Mouse (Mus musculus) cerebellum, adult 18-20 months (tissue): Measurements from ENCODE around the gene Nckap5l.
A peak's percentile ranks its signal among the peaks of the same experiment; 100 is the strongest.
"Not testable (repeated sequence)": the region's sequence is repeated elsewhere in the genome, so short reads cannot be mapped to it uniquely, and the experiment has no call there.

Experiments used
- DNase-seq, 2 experiments: peaks; one replicate each; pipeline ENCODE4 v3.0.0; 2021

The Nckap5l gene

DNA sequence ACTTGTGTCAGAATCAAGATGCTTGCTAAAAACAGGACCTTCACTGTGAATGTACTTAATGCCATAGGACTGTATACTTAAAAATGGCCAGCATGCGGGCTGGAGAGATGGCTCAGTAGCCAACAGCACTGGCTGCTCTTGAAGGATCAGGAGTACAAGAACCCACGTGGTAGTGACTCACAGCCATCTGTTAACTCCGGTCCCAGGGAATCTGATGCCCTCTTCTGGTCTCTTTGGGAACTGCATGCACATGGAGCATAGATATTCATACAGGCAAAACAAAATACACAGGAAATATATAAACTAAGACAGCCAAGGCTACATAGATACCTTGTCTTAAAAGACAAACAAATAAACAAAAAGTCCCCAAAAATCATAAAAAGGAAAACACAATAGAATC lies 11.5 kb upstream of the Nckap5l start:
- DNase-seq: peak; percentile 72 to 77

DNA sequence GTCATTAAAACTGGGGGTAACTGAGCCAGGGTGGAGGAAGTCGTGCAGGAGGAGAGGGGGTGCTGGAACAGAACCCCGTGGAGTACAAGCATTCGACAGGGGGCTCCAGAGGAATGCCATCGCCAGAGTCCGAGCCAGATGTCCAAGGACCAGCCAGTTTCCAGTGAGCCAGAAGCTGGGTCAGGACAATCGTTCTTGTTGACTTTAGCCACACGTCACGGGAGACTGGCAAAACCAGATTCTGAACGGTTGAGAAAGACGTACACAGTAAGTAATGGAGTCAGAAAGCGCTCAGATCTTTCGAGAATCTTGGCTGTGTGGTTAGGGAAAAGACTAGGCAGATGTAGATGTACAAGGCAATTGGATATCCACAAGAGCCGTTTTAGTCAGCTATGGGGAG lies 5.6 kb upstream of the Nckap5l start:
- no peak for DNase-seq

DNA sequence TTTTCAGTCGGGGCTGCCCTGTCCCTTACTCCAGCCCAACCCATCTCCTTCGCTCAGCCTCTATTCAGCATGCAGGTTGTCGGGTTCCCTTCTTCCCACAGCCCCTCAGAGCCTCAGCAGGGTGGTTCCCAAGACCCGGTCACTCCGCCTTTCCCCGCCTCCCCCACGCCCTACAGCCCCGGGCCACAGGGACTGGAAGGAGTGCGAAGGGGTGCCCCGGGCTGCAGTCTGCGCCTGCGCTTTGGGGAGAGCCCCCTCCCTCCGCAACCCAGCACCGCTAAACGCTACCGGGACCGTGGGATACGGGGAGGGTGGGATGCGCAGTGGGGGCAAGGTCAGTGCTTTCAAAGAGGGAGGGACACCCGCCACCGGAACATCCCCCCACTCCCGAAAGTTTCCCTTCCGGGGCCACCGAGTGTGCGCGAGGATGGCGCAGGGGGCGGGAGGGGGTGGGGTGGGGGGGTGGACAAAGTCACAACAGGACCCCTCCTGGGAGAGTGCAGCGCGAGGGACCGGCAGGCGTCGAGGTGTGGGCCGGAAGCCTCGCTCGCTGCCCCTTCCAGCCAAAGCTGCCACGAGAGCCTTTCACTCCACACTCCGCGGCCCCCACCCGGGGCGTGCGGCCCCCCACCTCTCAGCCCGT lies 464 bp downstream of the Nckap5l start:
- DNase-seq: peak; percentile 60 to 63

DNA sequence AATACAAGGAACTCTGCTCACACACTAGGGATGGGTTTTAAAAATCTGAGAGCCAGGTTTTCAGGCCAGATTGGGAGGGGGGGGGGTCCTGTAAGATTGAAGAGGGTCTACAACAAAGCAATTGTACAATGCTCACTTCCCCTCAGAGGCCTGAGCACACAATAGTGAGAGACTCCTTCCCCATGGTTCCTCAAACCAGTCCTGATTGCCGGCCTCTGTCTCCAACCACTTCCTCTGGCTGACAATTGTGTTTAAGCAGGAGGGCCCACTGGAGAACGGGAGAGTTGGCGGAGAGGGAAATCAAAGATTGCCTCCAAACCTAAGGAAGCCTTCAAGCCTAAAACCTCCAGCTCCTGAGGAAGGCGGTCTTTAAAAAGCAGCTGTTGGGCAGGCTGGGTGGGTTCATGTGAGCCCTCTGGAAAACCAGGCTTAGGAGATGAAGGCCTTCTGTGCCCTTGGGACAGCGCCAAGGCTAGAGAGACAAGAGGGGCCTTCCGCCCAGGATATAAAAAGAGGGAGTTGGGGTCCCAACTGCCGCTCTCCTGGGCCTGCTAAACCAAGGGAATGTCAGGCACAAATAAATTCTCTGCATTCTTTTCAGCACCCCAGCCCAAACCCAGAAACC lies 1.1 kb downstream of the Nckap5l start:
- DNase-seq: peak in 1 of 2 experiments; percentile 41

DNA sequence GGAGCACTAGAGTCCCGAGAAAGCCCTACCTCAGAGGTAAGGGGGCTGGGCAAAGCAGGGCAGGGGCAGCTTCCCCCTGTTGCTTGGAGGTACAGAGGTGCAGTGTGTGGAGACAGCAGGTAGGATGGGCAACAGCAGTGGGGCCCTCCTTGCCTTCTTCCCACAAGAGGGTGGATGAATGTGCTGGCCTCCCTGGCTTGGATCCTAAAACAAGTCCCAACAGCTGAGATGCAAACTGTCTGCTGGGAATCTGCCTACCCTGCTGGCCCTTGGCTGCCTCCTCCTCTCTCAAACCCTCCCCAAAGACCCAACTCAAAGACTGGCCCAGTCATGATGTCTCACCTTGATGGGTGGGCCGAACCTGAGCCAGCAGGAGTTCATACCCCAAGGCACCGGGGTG lies 2.1 kb downstream of the Nckap5l start:
- no peak for DNase-seq

DNA sequence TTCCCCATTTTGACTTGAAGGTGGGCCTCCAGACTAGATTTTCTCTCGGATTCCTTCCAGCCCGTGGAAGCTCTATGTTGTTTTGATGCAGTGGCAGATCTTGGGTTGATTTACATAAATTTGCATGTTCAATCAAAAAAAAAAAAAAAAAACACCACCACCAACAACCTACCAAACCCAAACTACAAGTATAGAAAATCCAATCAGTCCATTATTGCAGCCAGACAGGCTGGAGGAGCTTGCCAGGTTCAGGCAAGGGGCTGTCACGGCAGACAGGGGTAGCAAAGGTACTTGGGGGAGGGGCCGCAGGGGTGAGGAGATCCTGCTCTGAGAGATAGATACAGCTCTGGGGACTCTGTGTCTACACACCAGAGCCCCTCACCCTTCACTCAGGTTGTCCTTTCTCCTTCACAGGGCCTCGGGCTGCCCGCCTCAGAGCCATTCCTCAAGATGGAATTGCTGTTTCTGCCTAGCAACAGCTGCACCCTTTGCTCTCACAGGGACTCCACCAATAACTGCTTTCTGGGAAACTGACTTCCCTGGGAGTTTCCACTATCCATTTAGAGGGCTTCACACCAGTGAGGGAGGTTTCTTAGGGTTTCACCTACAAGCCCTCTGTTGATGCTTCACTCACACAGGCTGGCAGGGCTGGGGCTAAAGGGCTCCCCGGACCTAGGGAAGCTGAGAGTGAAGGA lies 2.8 kb downstream of the Nckap5l start:
- no peak for DNase-seq

DNA sequence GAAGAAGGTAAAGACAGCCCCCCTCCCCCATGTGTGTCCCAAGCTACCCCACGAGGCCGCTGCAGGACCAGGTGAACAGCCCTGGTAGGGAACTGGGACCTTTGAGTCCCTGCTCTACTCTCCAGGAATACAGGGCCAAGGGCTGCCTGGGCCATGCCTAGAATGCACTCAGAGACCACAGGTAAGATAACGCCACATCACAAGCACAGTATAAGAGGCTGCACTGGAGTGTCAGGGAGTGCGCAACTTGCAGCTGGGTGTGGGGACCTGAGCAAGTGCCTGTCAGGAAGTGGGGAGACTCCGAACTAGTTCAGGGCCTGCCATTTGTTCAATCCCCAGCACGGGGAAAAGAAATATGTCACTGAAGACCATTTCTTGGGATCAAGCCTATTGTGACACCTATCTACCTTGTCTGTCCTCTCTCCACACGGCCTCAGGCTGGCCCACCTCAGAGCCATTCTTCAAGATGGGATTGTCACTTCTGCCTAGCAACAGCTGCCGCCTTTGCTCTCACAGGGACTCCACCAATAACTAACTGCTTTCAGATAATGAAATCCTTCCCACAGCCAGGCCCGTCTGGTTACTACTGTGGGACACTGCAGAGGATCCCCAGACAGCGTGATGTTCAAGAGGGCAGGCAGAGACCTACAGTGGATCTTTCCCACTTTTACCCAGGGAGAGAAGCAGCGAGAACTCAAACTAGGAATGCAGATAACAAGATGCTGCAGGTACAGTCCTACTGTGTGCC lies 4.2 kb downstream of the Nckap5l start:
- no peak for DNase-seq

DNA sequence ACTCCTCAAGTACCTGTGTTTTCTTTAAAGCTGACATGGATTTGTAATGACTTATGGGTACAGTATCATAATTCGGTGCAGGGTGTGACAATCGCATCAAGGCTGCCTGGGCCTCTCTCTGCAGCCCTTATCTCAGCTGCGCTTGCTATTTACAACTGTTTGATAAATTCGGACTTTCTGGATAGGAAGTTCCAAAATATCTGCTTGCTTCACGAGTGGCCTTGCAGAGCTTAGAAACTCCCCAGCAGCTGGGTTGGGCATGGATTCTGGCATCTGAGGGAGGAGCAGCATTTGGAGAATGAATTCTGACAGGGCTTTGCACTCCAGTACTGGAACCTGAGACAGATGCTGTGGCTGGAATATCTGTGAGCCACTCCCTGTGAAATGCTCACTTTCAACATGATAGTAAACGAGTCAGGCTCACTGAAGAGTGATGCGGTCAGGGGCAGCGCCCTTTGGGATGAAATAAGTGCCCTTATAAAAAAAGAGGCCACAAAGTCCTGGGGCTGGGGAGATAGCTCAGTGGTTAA lies 7.7 kb downstream of the Nckap5l start:
- no peak for DNase-seq

DNA sequence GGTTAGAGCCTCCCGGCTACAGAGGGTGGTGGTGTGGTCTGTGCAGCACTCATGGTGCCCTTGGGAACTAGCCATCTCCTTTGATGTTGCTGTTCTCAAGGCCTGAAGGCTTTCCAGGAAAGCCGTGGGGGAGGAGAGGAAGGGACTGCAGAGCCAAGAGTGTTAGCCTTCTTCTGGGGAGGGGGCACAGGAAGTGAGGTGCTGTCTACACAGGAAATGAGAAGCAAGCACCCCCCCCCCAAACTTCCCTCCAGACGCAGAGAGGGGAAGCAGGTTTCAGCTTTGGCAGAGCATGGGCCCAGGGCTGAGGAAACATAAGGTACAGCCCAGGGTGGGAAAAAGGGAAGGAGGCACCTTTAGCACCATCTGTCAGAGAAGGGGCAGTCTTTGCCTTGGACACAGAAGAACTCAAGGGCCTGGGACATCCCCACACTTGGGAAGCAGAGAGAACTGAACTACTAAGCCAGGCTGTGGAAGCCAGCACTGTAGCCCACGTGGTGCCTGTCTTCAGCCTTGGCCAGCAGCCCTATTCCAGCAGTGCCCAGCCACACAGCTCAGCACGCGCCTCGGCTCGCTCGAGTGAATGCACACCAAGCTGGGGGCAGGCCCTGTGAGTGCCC lies 8.3 kb downstream of the Nckap5l start:
- DNase-seq: peak; percentile 68 to 71

DNA sequence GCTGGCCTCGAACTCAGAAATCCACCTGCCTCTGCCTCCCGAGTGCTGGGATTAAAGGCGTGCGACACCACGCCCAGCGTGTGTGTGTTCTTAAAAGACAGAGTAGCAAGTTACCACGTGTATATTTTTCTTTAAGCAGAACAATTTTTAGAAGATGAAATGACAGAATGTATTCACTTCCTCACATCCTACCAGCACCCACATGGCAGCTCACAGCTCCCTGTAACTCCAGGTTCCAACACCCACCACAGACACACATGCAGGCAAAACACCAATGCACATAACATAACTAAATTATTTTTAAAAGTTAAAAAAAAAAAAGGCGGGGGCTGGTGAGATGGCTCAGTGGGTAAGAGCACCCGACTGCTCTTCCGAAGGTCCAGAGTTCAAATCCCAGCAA lies 11.4 kb downstream of the Nckap5l start:
- not testable (repeated sequence) for DNase-seq

DNA sequence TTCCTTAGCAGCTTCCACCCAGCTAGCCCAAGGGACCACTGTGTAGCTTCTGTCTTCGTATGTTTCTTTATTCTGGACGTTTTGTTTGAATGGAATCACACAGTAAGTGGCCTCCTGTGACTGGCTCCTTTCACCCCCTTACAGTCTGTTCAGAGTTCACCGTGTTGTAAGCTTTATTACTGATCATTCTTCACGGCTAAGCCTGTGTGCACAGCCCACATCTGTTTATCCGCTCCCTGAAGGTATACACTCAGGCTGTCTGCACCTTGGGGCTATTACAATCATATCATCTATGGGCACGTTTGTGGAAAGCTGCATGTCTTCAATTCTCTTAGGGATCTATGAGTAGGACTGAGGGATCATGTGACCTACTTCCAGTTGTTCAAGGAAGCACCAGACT lies 12.0 kb downstream of the Nckap5l start:
- DNase-seq: no peak

DNA sequence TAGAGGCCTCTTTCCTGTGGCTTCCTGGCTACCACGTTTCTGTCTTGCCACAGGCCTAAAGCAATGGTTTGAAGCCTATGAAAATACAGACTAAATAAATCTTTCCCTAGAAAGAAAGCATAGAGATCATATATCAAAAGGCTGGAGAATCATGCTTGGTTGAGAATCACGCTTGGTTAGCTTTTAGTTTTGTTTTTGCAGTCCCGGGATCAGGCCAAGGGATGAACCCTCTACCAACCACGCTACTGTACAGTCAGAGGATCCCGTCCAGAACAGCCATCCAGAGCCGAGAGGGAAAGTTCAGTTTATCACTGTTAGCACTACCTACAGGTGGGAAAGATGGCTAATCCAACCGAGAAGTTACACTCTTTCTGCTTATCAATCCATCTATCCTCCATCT lies 15.2 kb downstream of the Nckap5l start:
- DNase-seq: no peak

DNA sequence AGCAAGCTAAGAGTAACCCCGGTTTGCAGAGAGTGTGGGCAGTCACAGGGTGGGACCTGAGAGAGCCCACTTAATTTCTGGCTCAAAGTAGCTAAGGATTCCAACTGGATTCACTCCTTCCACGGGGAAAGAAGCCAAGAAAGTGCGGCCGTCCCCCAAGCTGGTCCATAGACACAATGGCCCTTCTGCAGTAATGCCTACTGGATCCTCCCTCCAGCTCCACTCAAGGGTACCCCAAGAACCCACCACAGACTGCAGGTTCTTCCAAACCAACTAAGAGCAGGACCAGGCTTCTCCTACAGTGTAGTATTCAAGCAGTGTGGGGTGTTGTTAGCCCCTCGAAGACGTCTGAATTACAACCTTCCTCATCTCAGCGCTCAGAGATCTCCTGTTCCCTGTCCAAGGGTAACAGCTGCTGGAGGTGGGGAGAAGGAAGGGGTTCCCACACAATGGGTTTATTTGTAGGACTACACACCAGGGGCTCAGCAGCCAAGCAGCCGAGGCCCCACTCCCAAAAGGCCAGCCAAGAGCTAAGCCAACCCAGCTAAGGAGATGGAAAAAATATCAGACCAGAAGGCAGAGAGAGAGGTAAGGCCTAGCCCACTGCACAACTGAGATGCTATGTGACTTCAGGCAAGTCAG lies 16.6 kb downstream of the Nckap5l start:
- no peak for DNase-seq

DNA sequence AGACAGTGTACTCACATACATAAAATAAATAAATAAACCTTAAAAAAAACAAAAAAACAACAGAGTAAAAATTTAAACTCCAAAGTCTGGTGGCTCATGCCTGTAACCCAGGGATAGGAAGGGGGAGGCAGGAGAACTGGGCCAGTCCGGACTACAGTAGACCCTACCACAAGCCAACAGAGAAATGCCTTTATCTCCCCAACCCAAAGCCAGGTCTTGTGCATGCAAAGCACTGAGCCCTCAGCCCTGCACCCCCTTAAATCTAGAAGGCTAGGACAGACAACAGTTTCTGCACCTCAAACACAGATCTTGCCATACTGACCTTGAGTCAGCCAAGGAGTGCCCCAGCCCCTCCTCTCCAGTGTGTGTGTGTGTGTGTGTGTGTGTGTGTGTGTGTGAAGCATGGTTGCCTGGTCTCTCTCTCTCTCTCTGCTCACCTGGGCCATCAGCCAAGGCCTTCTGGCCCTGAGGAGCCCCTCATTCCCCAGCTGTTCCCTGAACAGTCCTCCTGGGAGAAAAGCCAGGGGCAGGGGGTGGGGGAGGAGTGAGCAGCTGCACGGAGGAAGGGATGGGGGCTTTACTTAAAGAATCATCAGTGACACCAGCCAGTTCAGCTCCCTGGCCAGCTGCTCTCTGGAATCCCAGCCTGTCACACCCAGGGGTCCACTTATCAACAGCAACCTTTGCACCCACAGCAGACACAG lies 17.3 kb downstream of the Nckap5l start:
- DNase-seq: no peak

DNA sequence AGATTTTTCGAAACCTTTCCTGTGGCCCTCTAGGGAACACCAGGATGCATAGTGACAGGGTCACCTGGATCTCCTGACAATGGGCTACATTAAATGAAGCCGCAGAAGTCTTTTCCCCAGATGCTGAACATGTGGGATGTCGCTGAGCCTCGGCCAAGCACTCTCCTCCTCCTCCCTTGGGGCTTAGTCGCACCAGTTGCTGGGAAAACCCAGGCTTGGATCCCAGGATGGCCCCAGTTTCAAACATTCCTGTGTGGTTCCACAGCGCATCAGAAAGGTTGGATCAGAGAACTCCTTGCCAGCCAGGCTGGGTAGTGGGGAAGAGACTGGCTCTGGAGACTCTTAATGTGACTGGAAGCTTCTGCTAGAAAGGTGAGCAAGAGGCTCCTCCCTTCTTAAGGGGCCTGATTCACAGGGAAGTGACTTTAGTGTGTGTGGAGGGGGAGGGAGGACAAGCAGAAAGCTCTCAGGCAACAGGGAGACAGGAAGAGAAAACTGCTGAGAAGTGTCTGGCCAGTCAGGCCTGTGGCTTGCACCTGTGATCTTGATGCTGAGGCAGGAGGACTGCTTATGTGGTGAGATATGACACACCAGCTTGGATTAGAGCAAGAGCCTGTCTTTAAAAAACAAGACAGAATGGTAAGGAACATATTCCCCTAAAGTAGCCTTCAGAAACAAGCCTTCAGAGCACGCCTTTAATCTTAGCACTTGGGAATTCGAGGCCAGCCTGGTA lies 18.4 kb downstream of the Nckap5l start:
- no peak for DNase-seq

DNA sequence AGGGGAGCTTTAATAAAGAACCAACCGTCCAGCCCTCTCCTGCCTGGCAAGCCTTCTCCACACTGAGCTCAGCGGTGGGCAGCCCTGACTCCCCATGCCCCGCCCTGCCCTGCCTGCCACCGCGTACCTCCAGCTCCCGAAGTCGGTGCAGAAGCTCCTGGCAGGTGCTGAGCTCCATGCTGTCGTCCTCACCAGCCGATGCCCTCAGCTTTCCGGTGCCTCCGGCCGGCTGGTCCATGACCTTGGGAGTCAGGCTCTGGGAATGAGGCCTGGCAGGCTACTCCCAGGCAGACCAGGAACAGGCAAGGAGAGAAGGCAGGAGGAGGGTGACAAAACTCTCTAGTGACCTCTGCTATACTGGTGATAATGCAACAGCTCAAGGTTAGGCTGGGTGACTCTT lies 23.6 kb downstream of the Nckap5l start:
- DNase-seq: no peak

DNA sequence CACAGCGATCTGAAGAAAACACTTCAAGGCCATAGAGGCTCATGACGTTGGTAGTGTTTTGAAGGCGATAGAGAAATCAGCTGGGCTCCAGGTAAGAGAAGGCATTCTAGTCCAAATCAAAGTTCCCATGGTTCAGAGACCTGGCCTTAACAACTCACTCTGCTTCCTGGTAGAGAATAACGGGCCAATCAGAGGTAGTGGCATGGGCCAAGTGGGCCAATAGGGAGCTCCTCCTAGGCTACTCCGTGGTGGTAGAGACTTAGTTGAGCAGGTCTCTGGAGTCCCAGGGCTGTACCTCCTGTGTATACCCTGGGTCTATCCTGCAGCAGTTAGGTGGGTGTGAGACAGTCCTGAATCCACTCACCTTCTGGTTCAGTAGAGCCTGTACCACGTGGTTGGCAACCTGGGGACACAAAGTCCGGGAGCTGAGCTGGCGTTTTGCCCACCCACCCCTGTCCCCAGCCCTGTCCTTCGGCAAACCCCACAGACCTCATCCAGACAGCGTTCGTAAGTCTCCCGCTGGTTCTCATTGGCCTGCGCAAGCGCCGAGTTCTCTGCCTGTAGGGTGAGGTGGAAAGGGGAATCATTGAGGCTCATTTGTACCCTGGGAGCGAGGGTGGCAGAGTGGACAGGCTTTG lies 24.3 kb downstream of the Nckap5l start:
- DNase-seq: no peak

DNA sequence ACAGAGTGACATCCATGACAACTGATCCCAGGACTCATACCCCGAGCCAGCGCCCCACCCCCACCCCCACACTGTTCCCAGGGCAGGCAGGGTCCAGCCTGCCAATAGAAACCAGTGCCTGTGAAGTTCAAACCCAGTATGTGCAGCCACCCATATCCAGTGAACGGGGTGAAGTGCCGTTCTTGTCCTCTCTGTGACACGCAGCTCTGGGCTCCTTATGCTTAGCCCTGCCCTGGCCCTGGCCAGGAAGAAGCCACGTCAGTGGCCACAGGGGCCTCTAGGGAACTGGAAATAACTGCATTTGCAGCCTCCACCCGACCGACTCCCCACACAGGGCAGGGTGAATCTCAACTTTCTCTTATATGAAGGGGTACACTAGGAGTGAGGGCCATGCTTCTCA lies 25.6 kb downstream of the Nckap5l start:
- no peak for DNase-seq

DNA sequence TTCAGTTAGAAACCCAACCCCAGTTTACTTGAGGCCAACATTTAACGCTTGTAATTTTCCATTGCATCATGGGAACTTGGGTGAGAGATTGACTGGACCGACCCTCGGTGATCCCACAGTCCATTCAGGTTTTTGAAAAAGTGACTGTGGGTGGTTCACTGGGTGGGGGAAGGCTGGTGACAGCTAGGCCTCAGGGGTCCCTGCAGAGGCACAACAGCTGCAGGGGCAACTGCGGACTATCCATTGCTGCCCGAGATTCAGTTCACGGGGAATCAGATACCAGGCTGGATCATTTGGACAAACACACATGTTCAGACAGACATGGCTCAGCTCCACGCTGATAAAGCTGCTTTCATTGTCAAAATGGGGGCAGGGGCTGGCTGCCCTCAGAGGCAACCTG lies 26.0 kb downstream of the Nckap5l start:
- DNase-seq: no peak

DNA sequence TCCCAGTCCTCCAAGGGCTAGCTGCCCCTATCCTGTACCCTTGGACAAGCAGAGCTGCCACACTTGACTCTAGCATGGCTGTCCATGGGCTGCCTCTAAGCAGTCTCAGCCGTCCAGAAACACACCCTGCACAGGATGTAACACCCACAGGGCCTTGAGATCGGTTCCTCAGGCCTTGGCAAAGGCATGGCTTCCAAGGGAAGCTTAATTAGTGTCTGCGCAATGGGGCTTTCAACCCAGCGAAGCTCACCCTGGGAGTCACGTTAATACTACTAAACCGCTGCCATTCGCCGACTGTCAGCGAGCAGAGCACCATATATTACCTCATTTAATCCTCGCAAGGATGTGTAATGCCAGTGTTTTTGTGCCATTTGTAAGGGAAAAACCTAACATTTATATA lies 26.5 kb downstream of the Nckap5l start:
- no peak for DNase-seq

DNA sequence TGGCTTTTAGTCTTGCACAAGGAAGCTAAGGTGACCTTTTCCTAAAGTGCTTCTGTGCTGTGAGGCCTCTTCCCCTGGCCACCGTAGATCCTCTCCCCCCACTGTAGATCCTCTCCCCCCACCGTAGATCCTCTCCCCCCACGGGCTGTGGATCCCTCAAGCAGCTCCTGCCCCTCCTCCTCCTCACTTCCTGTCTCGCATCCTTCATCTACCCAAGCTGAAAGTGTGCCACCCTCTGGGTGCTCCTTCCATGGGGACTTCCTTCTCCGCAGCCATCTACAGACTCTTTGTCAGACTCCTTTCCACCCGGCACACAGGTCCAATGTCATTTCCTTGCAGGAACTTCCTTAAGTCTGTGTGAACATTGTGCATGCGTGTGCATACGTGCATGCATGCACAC lies 27.2 kb downstream of the Nckap5l start:
- DNase-seq: no peak
